Mouse (Mus musculus): Measurements from ENCODE around the gene Vpreb2.

DNA sequence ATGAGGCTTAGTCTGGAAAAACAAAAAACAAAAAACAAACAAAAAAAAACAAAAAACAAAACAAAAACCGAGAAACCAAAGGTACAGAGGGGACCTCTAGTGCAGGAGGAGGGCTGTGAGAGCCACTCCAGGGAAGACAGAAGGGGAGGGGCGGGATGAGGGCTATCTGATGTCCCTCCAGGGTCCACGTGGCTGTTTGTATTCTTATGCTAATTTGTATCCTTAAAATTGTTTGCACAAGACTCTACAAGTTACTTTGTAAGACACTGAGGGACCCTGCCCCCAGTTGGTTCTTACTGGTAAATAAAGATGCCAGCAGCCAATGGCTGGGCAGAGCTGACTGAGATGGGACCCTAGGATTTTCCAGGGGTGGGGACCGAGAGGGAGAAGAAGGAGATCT, 26.9 kb downstream of the Vpreb2 start:
- TF ChIP-seq POLR2A (IDR thresholded peaks at IDR 0.05; ENCODE audit: insufficient read depth, low read depth, low read length): no peak
- no peak for TF ChIP-seq CTCF (IDR thresholded peaks at IDR 0.05; ENCODE audit: insufficient read depth, low read depth, low read length)
